Mouse (Mus musculus): Measurements from ENCODE around the gene Klrb1f.
"Not testable (repeated sequence)": the region's sequence is repeated elsewhere in the genome, so short reads cannot be mapped to it uniquely, and the experiment has no call there.

The Klrb1f gene

GRCm38 (mm10) chr6:129045601-129046000, at the start of gene Klrb1f:
TSS of gene Klrb1f (plus strand) at chr6:129045901.
- no peak for DNase-seq (ENCODE audit: low spot score in 2 of 2)

GRCm38 (mm10) chr6:128996054-128996767, 49.5 kb upstream of the Klrb1f start:
- DNase-seq (ENCODE audit: low spot score in 2 of 2) = no peak

GRCm38 (mm10) chr6:128996768-128997442, 48.8 kb upstream of the Klrb1f start:
- no peak for DNase-seq (ENCODE audit: low spot score in 2 of 2)

- DNase-seq (ENCODE audit: low spot score in 2 of 2) = no peak
Measured at GRCm38 (mm10) chr6:129001392-129001791, 44.3 kb upstream of the Klrb1f start.

- no peak for DNase-seq (ENCODE audit: low spot score in 2 of 2)
Measured at GRCm38 (mm10) chr6:129008552-129008951, 37.1 kb upstream of the Klrb1f start.

- DNase-seq (ENCODE audit: low spot score in 2 of 2) = not testable (repeated sequence)
Measured at GRCm38 (mm10) chr6:129009846-129010504, 35.7 kb upstream of the Klrb1f start.

- no peak for DNase-seq (ENCODE audit: low spot score in 2 of 2)
Measured at GRCm38 (mm10) chr6:129010505-129010873, 35.2 kb upstream of the Klrb1f start.

- DNase-seq (ENCODE audit: low spot score in 2 of 2) = not testable (repeated sequence)
Measured at GRCm38 (mm10) chr6:129012012-129012411, 33.7 kb upstream of the Klrb1f start.

- no peak for DNase-seq (ENCODE audit: low spot score in 2 of 2)
Measured at GRCm38 (mm10) chr6:129012966-129013365, 32.7 kb upstream of the Klrb1f start.

- DNase-seq (ENCODE audit: low spot score in 2 of 2) = no peak
Measured at GRCm38 (mm10) chr6:129013762-129014276, 31.9 kb upstream of the Klrb1f start.

GRCm38 (mm10) chr6:129014399-129014798, 31.3 kb upstream of the Klrb1f start:
- no peak for DNase-seq (ENCODE audit: low spot score in 2 of 2)

GRCm38 (mm10) chr6:129027451-129028248, 18.1 kb upstream of the Klrb1f start:
- no peak for DNase-seq (ENCODE audit: low spot score in 2 of 2)

- no peak for DNase-seq (ENCODE audit: low spot score in 2 of 2)
Measured at GRCm38 (mm10) chr6:129030175-129030824, 15.4 kb upstream of the Klrb1f start.

- no peak for DNase-seq (ENCODE audit: low spot score in 2 of 2)
Measured at GRCm38 (mm10) chr6:129030964-129031363, 14.7 kb upstream of the Klrb1f start.

- no peak for DNase-seq (ENCODE audit: low spot score in 2 of 2)
Measured at GRCm38 (mm10) chr6:129033397-129033796, 12.3 kb upstream of the Klrb1f start.

- DNase-seq (ENCODE audit: low spot score in 2 of 2) = no peak
Measured at GRCm38 (mm10) chr6:129035017-129035416, 10.7 kb upstream of the Klrb1f start.

- no peak for DNase-seq (ENCODE audit: low spot score in 2 of 2)
Measured at GRCm38 (mm10) chr6:129036326-129036725, 9.4 kb upstream of the Klrb1f start.

GRCm38 (mm10) chr6:129036890-129037463, 8.7 kb upstream of the Klrb1f start:
- DNase-seq (ENCODE audit: low spot score in 2 of 2) = no peak

- DNase-seq (ENCODE audit: low spot score in 2 of 2) = no peak
Measured at GRCm38 (mm10) chr6:129041470-129041869, 4.2 kb upstream of the Klrb1f start.

- DNase-seq (ENCODE audit: low spot score in 2 of 2) = no peak
Measured at GRCm38 (mm10) chr6:129042470-129042869, 3.2 kb upstream of the Klrb1f start.

- no peak for DNase-seq (ENCODE audit: low spot score in 2 of 2)
Measured at GRCm38 (mm10) chr6:129048381-129048780, 2.7 kb downstream of the Klrb1f start.
